Mouse (Mus musculus): Measurements from ENCODE around the gene Lta.

DNA sequence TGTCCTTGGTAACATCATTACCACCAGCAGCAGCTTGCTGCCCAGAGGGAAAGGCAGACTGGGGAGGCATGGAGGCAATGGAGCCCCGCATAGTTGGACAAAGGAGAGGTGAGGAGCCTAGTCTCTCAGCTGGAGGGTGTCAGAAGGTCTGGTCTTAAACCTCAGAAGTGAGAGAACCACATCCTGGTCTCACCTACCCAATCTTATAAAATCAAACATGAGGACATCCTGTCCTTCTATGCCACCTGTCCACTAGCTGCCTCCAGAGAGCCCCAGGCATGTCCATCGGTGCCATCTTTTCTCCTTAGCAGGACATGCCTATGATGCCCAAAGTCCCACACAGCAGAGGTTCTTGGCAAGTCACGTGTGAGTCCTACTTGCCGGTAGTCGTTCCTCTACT is 25.1 kb downstream of the Lta start:
- no peak for TF ChIP-seq CTCF (conservative IDR thresholded peaks at IDR 0.05; ENCODE audit: low read length)
- TF ChIP-seq POU5F1 (IDR thresholded peaks at IDR 0.05; ENCODE audit: borderline replicate concordance, low read length) = no peak
- TF ChIP-seq NANOG (IDR thresholded peaks at IDR 0.05; ENCODE audit: borderline replicate concordance, low read length) = no peak

Data from E14TG2a.4 (cell line).